Mouse (Mus musculus) ES-Bruce4 (cell line): ENCODE results near the gene Klf11.

ENCODE experiments used
- CTCF ChIP-seq: IDR thresholded peaks from one replicate; pipeline ENCODE4 v1.8.1; 2011; ENCODE audit warnings: low read depth, low read length
- EP300 ChIP-seq: IDR thresholded peaks from 2 replicates; pipeline ENCODE4 v1.6.1; 2011; ENCODE audit warnings: low read depth, low read length; ENCODE audit not compliant: insufficient read depth

GRCm38 (mm10) chr12:24707480-24707802, 56.4 kb downstream of the Klf11 start:
- TF ChIP-seq CTCF (no peak), EP300 (no peak)
